Mouse (Mus musculus): Measurements from ENCODE around the gene Ctu2. TPM values are rescaled to one million over a fixed set of nuclear protein-coding genes. Genes with fewer than 3 reads are reported as not detected.

Gene Ctu2
- total and polyA plus RNA-seq, 3 experiments = 23.8 to 63.1 (median 40.4) TPM

- peaks cover 5 to 23% of the 10 kb centered on the region in 2 experiments for H3K4me1 ChIP-seq (ENCODE audit: control insufficient read depth in 1 of 2, insufficient read depth in 2 of 2)
- TF ChIP-seq USF1 (IDR thresholded peaks at IDR 0.05; ENCODE audit: low read depth, low read length) = no peak
- no peak for TF ChIP-seq MYC (IDR thresholded peaks at IDR 0.05; ENCODE audit: low read depth, low read length)
- no peak for TF ChIP-seq IRF4 (IDR thresholded peaks at IDR 0.05; ENCODE audit: low read depth, low read length)
- no peak for TF ChIP-seq GABPA (IDR thresholded peaks at IDR 0.05; ENCODE audit: insufficient replicate concordance, low read depth, low read length)
- TF ChIP-seq UBTF (IDR thresholded peaks at IDR 0.05; ENCODE audit: low read depth, low read length) = no peak
- no peak for TF ChIP-seq MAX (IDR thresholded peaks at IDR 0.05; ENCODE audit: low read length)
- no peak for TF ChIP-seq POLR2AphosphoS2 (IDR thresholded peaks at IDR 0.05; ENCODE audit: low read depth, low read length)
- TF ChIP-seq RAD21 (IDR thresholded peaks at IDR 0.05; ENCODE audit: low read depth, low read length) = no peak
- no peak for TF ChIP-seq MAFK (IDR thresholded peaks at IDR 0.05; ENCODE audit: insufficient replicate concordance, low read length)
- TF ChIP-seq CTCF (conservative IDR thresholded peaks at IDR 0.05 in 1 of 2, IDR thresholded peaks at IDR 0.05 in 1 of 2; ENCODE audit: low read depth in 2 of 2, low read length in 2 of 2) = no peak
- no peak for TF ChIP-seq BHLHE40 (IDR thresholded peaks at IDR 0.05; ENCODE audit: low read depth, low read length)
- TF ChIP-seq SMC3 (IDR thresholded peaks at IDR 0.05; ENCODE audit: low read depth, low read length) = no peak
- TF ChIP-seq CHD2 (IDR thresholded peaks at IDR 0.05; ENCODE audit: low read length) = no peak
- TF ChIP-seq USF2 (conservative IDR thresholded peaks at IDR 0.05; ENCODE audit: low read depth, low read length) = no peak
- no peak for TF ChIP-seq E2F4 (IDR thresholded peaks at IDR 0.05; ENCODE audit: insufficient replicate concordance, low read depth, low read length)
- no peak for TF ChIP-seq POLR2A (IDR thresholded peaks at IDR 0.05; ENCODE audit: low read depth, low read length)
- TF ChIP-seq TCF12 (IDR thresholded peaks at IDR 0.05; ENCODE audit: low read depth, low read length) = no peak
- no peak for TF ChIP-seq MXI1 (IDR thresholded peaks at IDR 0.05; ENCODE audit: low read depth, low read length)
- no peak for TF ChIP-seq NRF1 (IDR thresholded peaks at IDR 0.05; ENCODE audit: low read depth, low read length)
- no peak for TF ChIP-seq ZKSCAN1 (IDR thresholded peaks at IDR 0.05; ENCODE audit: borderline replicate concordance, low read depth, low read length)
- no peak for DNase-seq (ENCODE audit: extremely low read depth)
- no peaks in the 10 kb centered on the region for H3K27me3 ChIP-seq (replicated peaks)
- peaks cover 11 to 75% of the 10 kb centered on the region in 2 experiments for H3K36me3 ChIP-seq (replicated peaks in 1 of 2; ENCODE audit: control insufficient read depth in 1 of 2, insufficient read depth in 1 of 2, low read length in 1 of 2)
- H3K79me2 ChIP-seq (replicated peaks; ENCODE audit: control insufficient read depth, extremely low read depth, insufficient read depth, poor library complexity, severe bottlenecking) = no peaks in the 10 kb centered on the region; the same call in 1 of the 2 replicates
- no peaks in the 10 kb centered on the region for H3K9me3 ChIP-seq (replicated peaks; ENCODE audit: low read length)
- dilution Hi-C loops (cut with MboI; ENCODE audit: extremely low pct_ligation_motif_present, extremely low pct_unique_long_range_greater_than_20kb, low sequenced_read_pairs) (no loop called here), in situ Hi-C loops (cut with MboI; ENCODE audit: low pct_ligation_motif_present, low pct_unique_long_range_greater_than_20kb, low sequenced_read_pairs) (no loop called here)
- H3K9ac ChIP-seq (ENCODE audit: insufficient read depth, low read depth) = no peak overlapping the region
- H3K4me3 ChIP-seq (replicated peaks in 1 of 3; ENCODE audit: low read depth in 2 of 3, low read length in 2 of 3, poor library complexity in 1 of 3) = no peak overlapping the region
- H3K4me2 ChIP-seq (ENCODE audit: insufficient read depth, low read depth, poor library complexity, severe bottlenecking) = no peak overlapping the region
- H3K27ac ChIP-seq (ENCODE audit: insufficient read depth, low read depth) = no peak overlapping the region
These were observed 41.7 kb downstream of the Ctu2 start for GRCm38 (mm10) chr8:122517541-122518190.

- Histone ChIP-seq H3K27ac (ENCODE audit: insufficient read depth, low read depth) (no peak overlapping the region), H3K4me2 (ENCODE audit: insufficient read depth, low read depth, poor library complexity, severe bottlenecking) (no peak overlapping the region), H3K9me3 (replicated peaks; ENCODE audit: low read length) (no peaks in the 10 kb centered on the region), H3K36me3 (replicated peaks in 1 of 2; ENCODE audit: control insufficient read depth in 1 of 2, insufficient read depth in 1 of 2, low read length in 1 of 2) (peaks cover 0 to 76% of the 10 kb centered on the region in 2 experiments), H3K79me2 (replicated peaks; ENCODE audit: control insufficient read depth, extremely low read depth, insufficient read depth, poor library complexity, severe bottlenecking) (no peaks in the 10 kb centered on the region; the same call in 1 of the 2 replicates), H3K27me3 (replicated peaks) (no peaks in the 10 kb centered on the region), H3K9ac (ENCODE audit: insufficient read depth, low read depth) (no peak overlapping the region), H3K4me1 (ENCODE audit: control insufficient read depth in 1 of 2, insufficient read depth in 2 of 2) (peaks cover 0 to 16% of the 10 kb centered on the region in 2 experiments; a peak in 1 of 4 replicates), H3K4me3 (replicated peaks in 1 of 3; ENCODE audit: low read depth in 2 of 3, low read length in 2 of 3, poor library complexity in 1 of 3) (no peak overlapping the region)
- TF ChIP-seq E2F4 (IDR thresholded peaks at IDR 0.05; ENCODE audit: insufficient replicate concordance, low read depth, low read length) = no peak
- no peak for TF ChIP-seq KAT2A (IDR thresholded peaks at IDR 0.05; ENCODE audit: insufficient replicate concordance, low read length)
- TF ChIP-seq ZKSCAN1 (IDR thresholded peaks at IDR 0.05; ENCODE audit: borderline replicate concordance, low read depth, low read length) = no peak
- TF ChIP-seq HCFC1 (IDR thresholded peaks at IDR 0.05; ENCODE audit: low read depth, low read length) = no peak
- no peak for TF ChIP-seq ELF1 (IDR thresholded peaks at IDR 0.05; ENCODE audit: low read depth, low read length)
- no peak for TF ChIP-seq GABPA (IDR thresholded peaks at IDR 0.05; ENCODE audit: insufficient replicate concordance, low read depth, low read length)
- no peak for TF ChIP-seq RCOR1 (conservative IDR thresholded peaks at IDR 0.05; ENCODE audit: low read depth, low read length)
- no peak for TF ChIP-seq CTCF (conservative IDR thresholded peaks at IDR 0.05 in 1 of 2, IDR thresholded peaks at IDR 0.05 in 1 of 2; ENCODE audit: low read depth in 2 of 2, low read length in 2 of 2)
- TF ChIP-seq SIN3A (IDR thresholded peaks at IDR 0.05; ENCODE audit: low read length) = no peak
- no peak for TF ChIP-seq JUND (conservative IDR thresholded peaks at IDR 0.05; ENCODE audit: low read depth, low read length)
- no peak for TF ChIP-seq JUN (IDR thresholded peaks at IDR 0.05; ENCODE audit: insufficient read depth, low read depth, low read length)
- no peak for TF ChIP-seq ZNF384 (IDR thresholded peaks at IDR 0.05; ENCODE audit: low read depth, low read length)
- TF ChIP-seq MAX (IDR thresholded peaks at IDR 0.05; ENCODE audit: low read length) = no peak
- TF ChIP-seq USF2 (conservative IDR thresholded peaks at IDR 0.05; ENCODE audit: low read depth, low read length) = no peak
- TF ChIP-seq UBTF (IDR thresholded peaks at IDR 0.05; ENCODE audit: low read depth, low read length) = no peak
- no peak for TF ChIP-seq ETS1 (conservative IDR thresholded peaks at IDR 0.05; ENCODE audit: low read depth, low read length)
- no peak for TF ChIP-seq EP300 (IDR thresholded peaks at IDR 0.05; ENCODE audit: low read length)
- TF ChIP-seq MEF2A (IDR thresholded peaks at IDR 0.05; ENCODE audit: borderline replicate concordance, low read depth, low read length) = no peak
- TF ChIP-seq POLR2A (IDR thresholded peaks at IDR 0.05; ENCODE audit: low read depth, low read length) = no peak
- TF ChIP-seq IRF4 (IDR thresholded peaks at IDR 0.05; ENCODE audit: low read depth, low read length) = no peak
- dilution Hi-C loops (cut with MboI; ENCODE audit: extremely low pct_ligation_motif_present, extremely low pct_unique_long_range_greater_than_20kb, low sequenced_read_pairs) (no loop called here), in situ Hi-C loops (cut with MboI; ENCODE audit: low pct_ligation_motif_present, low pct_unique_long_range_greater_than_20kb, low sequenced_read_pairs) (no loop called here)
- no peak for DNase-seq (ENCODE audit: extremely low read depth)
These were observed 44.7 kb downstream of the Ctu2 start for GRCm38 (mm10) chr8:122520611-122521010.

All from CH12.LX (cell line).